Mouse (Mus musculus) brain, embryonic 14.5 days (tissue): Measurements from ENCODE around the gene Vipr2.

Experiments used
- CTCF ChIP-seq: fragments of 200-500 bp; IDR thresholded peaks from 2 replicates; pipeline ENCODE4 v1.5.1; 2012; ENCODE audit warnings: inconsistent platforms, mild to moderate bottlenecking, moderate library complexity, borderline replicate concordance; ENCODE audit not compliant: insufficient read depth, insufficient read length; ENCODE audit errors: extremely low read depth
- POLR2A ChIP-seq: fragments of 200-500 bp; IDR thresholded peaks from 2 replicates; pipeline ENCODE4 v1.6.1; 2012; ENCODE audit warnings: mild to moderate bottlenecking, inconsistent platforms, borderline replicate concordance; ENCODE audit not compliant: poor library complexity, insufficient read depth, insufficient read length, severe bottlenecking; ENCODE audit errors: extremely low read depth

DNA sequence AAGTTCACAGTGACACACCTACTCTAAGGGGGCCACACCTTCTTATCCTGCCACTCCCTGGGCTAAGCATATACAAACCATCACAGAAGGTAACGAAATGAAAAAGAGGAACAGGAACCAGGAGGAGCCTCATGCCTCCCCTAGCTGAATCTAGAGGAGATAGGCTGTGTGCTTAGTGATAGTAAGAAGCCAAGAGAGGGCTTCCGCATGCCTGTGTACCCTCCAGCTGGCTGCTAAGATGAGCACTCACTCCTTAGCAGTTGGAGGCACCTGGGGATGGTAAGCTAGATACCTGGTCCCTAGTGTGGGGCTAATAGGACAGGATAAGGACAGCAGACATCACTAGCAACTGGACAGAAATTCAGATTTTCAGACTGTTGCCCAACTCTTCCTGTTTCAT lies 64.3 kb downstream of the Vipr2 start:
- TF ChIP-seq POLR2A: no peak
- TF ChIP-seq CTCF: no peak
